Mouse (Mus musculus) inflammation-experienced regulatory T-cells, adult 6 months (primary cell): ENCODE data around the gene B4galt4. TPM values are rescaled to one million over a fixed set of nuclear protein-coding genes. Genes with fewer than 3 reads are reported as not detected.

Experiments
- ATAC-seq: one replicate; pipeline ENCODE4 v1.8.0; 2017
- polyA plus RNA-seq, 3 experiments: library from polyadenylated mRNA; unstranded; fragments of 100-300 nt; shearing (Covaris generic); gene quantifications; one replicate each; pipeline ENCODE4 v1.2.1; 2017

B4galt4 gene
- polyA plus RNA-seq, 3 experiments from 2014 or later = 7.1 to 14.7 (median 14.3) TPM

DNA sequence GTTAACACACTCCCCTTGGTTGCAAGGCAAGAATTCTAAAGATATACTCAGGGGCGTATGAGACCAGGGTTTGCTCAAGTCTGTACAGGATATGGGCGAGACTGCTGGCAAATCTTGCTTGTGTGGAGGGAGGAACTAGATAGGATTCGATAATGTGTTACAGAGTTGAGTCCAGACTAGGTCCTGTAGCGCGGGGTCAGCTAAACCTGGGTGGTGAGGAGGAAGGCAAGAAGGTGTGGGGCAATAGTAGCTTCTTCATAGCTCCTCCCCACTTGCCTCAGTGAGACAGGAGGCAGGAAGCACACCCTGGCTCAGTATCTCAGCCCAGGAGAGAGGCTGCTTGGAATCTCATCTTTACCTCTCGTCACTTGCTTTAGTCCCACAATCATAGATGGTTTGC lies 12.9 kb upstream of the B4galt4 start:
- ATAC-seq = peak; percentile 6

DNA sequence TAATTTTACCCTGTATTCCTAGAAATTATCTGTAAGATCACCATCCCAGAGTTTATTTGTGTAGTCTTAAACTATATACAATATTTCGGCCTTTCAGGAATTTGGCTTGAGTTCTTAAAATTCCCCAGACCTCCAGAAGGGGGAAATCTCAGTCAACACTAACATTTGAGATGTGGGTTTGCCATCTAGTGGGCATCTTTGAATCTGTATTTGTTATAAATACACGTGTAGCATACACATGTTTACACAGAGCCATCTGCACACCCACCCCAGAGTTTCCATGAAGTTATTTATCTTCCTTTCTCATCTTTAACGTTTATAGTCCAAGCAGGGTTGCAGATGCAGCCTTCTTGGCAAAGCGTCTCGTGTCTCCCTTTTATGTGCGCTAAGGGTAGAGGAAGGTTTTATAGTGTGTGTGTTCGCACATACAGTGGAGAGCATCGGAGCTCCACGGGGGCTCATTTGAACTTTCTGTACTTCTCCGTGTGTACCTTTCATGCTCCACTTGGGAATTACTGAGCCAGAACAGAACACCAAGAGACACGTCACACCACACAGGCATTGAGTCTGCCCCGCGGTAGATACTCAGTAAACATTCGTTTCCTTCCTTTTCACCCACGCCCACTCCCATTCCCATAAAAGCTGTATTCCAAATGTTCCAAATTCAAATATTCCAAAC lies 12.3 kb upstream of the B4galt4 start:
- peak; percentile 84 for ATAC-seq

GRCm38 (mm10) chr16:38730921-38731320 lies 11.1 kb upstream of the B4galt4 start:
- ATAC-seq = peak; percentile 60

GRCm38 (mm10) chr16:38741204-38741903 lies 710 bp upstream of the B4galt4 start:
- ATAC-seq = no peak

- peak; percentile 87 for ATAC-seq
Measured at GRCm38 (mm10) chr16:38742659-38743131, 631 bp downstream of the B4galt4 start.

GRCm38 (mm10) chr16:38743941-38744673 lies 2.0 kb downstream of the B4galt4 start:
- no peak for ATAC-seq

- ATAC-seq = no peak
Measured at GRCm38 (mm10) chr16:38750803-38751202, 8.7 kb downstream of the B4galt4 start.

DNA sequence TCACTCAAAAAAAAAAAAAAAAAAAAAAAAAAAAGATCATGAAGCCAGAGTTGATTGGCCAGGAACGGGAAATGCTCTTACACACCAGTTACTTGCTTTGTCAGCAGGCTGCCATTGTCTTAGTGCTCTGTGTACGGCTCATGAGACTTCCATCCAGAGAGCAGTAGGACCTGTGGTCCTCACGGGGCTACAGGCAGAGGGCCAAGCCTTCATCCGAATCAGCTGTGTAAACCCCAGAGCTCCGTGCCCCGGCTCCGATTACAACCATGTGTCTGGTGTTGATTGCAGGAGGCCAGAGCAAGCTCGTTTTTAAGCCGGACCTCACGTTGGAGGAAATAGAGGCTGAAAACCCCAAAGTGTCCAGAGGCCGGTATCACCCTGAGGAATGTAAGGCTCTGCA lies 11.6 kb downstream of the B4galt4 start:
- no peak for ATAC-seq

- ATAC-seq = no peak
Measured at GRCm38 (mm10) chr16:38755452-38756176, 13.6 kb downstream of the B4galt4 start.

DNA sequence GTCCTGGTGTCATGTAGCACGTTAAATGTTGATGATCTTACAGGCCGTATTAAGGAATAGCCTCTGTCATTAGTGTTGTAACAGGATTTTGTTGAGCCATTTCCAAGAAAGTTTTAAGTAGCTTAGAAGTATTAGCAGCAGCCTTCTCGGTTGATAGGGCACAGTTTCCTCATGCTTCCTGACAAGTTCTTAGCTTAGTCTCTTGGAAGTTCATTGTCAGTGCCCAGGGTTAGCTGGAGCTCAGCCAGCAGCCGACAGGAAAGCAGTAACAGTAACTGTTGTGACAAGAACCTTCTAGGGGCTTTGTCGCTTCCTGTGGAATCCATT lies 14.1 kb downstream of the B4galt4 start:
- ATAC-seq = no peak

GRCm38 (mm10) chr16:38756572-38756971 lies 14.5 kb downstream of the B4galt4 start:
- no peak for ATAC-seq

GRCm38 (mm10) chr16:38757626-38758025 lies 15.6 kb downstream of the B4galt4 start:
- ATAC-seq = no peak

DNA sequence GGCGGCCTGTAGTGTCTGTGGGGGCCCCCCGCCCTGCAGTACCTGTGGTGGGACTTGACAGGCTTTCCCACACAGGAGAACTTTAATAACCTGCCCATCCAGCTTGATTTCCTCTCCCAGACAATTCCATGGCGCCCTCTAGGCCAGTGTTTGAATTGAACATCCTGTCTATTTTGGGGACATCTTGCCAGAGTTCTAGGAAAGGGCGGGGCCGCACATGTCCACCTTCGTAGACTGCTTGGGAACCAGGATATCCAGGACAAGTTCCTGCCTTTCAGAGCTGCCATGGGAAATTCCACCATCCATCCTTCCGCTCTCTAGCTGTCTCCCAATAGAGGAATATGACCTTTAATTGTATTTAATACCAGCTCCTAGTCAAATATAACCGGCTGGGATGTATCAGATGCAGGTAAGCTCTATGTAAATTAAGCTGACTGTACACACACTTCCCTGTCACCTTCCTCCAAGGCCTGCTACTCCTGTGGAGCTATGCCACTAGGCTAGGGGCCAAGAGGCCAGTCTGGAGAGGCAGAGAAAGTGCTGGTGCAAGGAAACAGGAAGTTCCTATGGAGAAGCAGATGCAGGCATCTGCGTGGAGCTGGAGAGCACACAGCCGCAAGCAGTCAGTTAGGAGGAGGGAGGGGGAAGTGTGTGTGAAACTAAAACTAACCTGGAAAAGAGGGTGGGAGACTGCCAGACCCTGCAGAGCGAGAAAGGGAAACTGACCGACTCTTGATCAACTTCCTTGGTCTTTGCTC lies 16.2 kb downstream of the B4galt4 start:
- ATAC-seq = no peak

GRCm38 (mm10) chr16:38760239-38760638 lies 18.2 kb downstream of the B4galt4 start:
- ATAC-seq = no peak

GRCm38 (mm10) chr16:38760834-38761375 lies 18.8 kb downstream of the B4galt4 start:
- no peak for ATAC-seq

DNA sequence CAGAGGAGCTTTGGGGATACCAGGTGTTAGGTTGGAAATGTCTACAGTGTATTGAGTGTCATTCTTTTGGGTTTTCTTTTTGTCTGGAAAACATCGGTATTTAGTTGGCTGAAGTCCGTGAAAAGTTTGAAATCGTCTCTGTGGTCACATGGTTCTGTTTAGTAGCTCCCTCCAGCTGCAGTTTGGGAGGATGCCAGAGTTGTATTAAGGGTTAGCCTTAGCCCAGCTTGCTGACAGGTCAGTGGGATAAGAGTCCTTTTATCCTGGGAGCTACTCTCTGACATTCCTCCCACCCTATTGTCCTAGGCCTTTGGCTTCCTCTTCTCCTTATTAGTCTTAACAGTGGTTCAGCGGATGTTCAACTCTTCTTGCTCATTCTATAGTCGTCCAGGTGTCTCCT lies 19.9 kb downstream of the B4galt4 start:
- ATAC-seq = no peak

GRCm38 (mm10) chr16:38762401-38762800 lies 20.3 kb downstream of the B4galt4 start:
- ATAC-seq = no peak

DNA sequence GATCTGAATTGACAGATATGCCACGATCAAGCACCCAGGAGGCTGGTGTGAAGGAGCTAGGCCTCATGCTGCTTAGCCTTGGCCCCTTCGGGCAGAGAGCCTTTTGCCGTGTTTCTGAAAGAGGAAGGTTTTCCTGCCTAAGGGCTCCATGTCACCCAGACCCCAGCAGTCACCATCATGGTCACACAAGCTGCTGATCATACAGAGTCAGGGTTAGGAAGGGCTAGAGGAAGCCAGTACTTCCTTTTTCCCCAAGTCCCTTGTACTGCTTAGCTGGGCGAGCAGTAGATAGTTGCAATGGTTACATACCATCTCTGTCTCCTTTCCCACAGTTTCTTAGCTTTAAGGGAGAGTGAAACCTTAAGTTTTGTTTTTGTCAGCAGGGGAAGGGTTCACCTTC lies 21.4 kb downstream of the B4galt4 start:
- ATAC-seq = no peak

- no peak for ATAC-seq
Measured at GRCm38 (mm10) chr16:38766671-38767070, 24.6 kb downstream of the B4galt4 start.

- ATAC-seq = no peak
Measured at GRCm38 (mm10) chr16:38767761-38768160, 25.7 kb downstream of the B4galt4 start.

- ATAC-seq = no peak
Measured at GRCm38 (mm10) chr16:38768386-38768785, 26.3 kb downstream of the B4galt4 start.

DNA sequence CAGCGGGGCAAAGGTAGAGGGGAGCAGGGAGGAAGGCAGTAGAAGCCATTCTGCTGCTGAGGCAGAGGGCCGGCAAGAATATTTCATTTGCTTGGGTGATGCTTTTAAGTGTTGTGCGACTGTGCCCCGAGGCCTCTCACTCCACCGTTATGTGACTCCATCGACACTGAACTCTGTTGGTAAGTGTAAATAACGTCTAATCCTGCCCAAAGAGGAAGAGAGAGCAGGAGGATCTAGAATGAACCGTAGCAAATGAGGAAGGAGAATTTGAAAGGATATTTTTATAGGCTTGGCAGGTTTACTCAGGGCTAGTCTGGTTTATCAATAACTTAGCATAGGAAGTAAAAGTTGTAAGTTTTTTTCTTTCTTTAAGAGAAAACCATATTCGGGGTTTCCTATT lies 27.5 kb downstream of the B4galt4 start:
- no peak for ATAC-seq
